24 mouse cellular contexts compared by ENCODE assay signal in genomic region chr13:113022467-113022866, GRCm38 (mm10). TPM values are rescaled to one million over a fixed set of nuclear protein-coding genes. Genes with fewer than 3 reads are reported as not detected.
"Had no signal": no experiment of that assay in that cellular context is flagged by ENCODE, and none has a peak within 500 bp of the region (broad histone marks: within the 10 kb centered on the region; RNA-seq: fewer than 3 reads in every experiment).

No protein-coding gene starts in this region.

- H3K4me2 ChIP-seq: limb, embryonic 13.5 days; neural tube, embryonic 13.5 days; stomach, embryonic 15.5 days had no signal

- H3K27ac ChIP-seq: kidney, postnatal 0 days; limb, embryonic 13.5 days; liver, embryonic 12.5 days; midbrain, embryonic 10.5 days; neural tube, embryonic 13.5 days; stomach, embryonic 15.5 days had no signal

- H3K9ac ChIP-seq: limb, embryonic 13.5 days; liver, embryonic 12.5 days; neural tube, embryonic 13.5 days; stomach, embryonic 15.5 days had no signal

- DNase-seq: kidney, adult 11 months; kidney, adult 9 months; kidney, postnatal 36 days; layer of hippocampus, adult 9-11 months; left cerebral cortex, postnatal 4 days; lung, adult 18-20 months; lung, postnatal 4 days; retina, postnatal 1 day; thymus, adult 2 months; thymus, postnatal 25 days had no signal

- H3K4me1 ChIP-seq: limb, embryonic 13.5 days; midbrain, embryonic 10.5 days; neural tube, embryonic 13.5 days; stomach, embryonic 15.5 days had no signal

- H3K36me3 ChIP-seq: limb, embryonic 13.5 days; liver, embryonic 12.5 days; midbrain, embryonic 10.5 days; neural tube, embryonic 13.5 days; stomach, embryonic 15.5 days had no signal

- H3K27me3 ChIP-seq: stomach, embryonic 15.5 days had no signal

- H3K9me3 ChIP-seq: limb, embryonic 13.5 days; liver, embryonic 12.5 days; midbrain, embryonic 10.5 days; neural tube, embryonic 13.5 days; stomach, embryonic 15.5 days had no signal

- ATAC-seq: liver, embryonic 12.5 days; midbrain, embryonic 16.5 days had no signal

- H3K4me3 ChIP-seq: limb, embryonic 13.5 days; liver, embryonic 12.5 days; midbrain, embryonic 10.5 days; neural tube, embryonic 13.5 days; stomach, embryonic 15.5 days had no signal

RNA-seq across cellular contexts. Expression of gene Cdc20b, which starts 12.4 kb away (rescaled TPM):
- total RNA-seq: layer of hippocampus, adult 18-20 months; left cerebral cortex, adult 18-20 months; left cerebral cortex, postnatal 10 days; megakaryocyte, adult 5-6 weeks had no signal
- polyA plus RNA-seq: kidney, postnatal 0 days; limb, embryonic 13.5 days; liver, embryonic 12.5 days; neural tube, embryonic 13.5 days; stomach, embryonic 15.5 days; urinary bladder, adult 2 months had no signal

RNA-seq across cellular contexts. Expression of gene Mcidas, which starts 28.8 kb away (rescaled TPM):
- total RNA-seq: megakaryocyte, adult 5-6 weeks had no signal
- polyA plus RNA-seq: kidney, postnatal 0 days; limb, embryonic 13.5 days; liver, embryonic 12.5 days; spleen, adult 2 months; testis, adult 2 months had no signal

RNA-seq across cellular contexts. Expression of gene Ccno, which starts 34.9 kb away (rescaled TPM):
- polyA plus RNA-seq: neural tube, embryonic 13.5 days had no signal
